Mouse (Mus musculus): ENCODE data around the gene Lbh. TPM values are rescaled to one million over a fixed set of nuclear protein-coding genes. Genes with fewer than 3 reads are reported as not detected.

The Lbh gene
- polyA plus RNA-seq, 1 experiment = 49.5 TPM

DNA sequence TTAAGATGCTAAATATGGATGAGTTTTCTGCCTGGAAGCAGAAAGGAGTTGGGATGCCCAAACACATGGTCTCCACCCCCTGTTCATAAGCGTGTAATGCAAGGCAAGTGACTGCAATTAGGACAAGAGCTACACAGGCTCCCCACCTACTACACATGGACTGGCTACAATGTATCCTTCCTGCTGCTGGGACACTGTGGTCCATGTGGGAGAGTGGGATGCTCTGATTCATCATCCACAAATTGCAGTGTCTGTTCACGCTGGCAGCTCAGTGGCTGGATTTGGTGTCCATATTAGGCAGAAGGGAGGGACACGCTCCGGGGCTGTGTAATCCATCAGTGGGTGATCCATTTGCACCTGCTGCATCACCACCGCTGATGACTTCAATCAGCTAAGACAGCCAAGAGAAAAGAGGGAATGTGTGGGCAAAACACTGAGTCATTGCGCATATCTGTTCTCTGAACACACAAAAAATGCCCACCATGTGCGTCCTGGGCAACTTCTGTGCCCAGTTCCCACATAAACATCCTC is 52.6 kb downstream of the Lbh start:
- no peak for DNase-seq (ENCODE audit: low spot score)

- no peak for DNase-seq (ENCODE audit: low spot score)
These were observed 54.9 kb downstream of the Lbh start for GRCm38 (mm10) chr17:72973041-72973440.

- DNase-seq (ENCODE audit: low spot score) = no peak
These were observed 58.4 kb downstream of the Lbh start for GRCm38 (mm10) chr17:72976258-72977231.

DNA sequence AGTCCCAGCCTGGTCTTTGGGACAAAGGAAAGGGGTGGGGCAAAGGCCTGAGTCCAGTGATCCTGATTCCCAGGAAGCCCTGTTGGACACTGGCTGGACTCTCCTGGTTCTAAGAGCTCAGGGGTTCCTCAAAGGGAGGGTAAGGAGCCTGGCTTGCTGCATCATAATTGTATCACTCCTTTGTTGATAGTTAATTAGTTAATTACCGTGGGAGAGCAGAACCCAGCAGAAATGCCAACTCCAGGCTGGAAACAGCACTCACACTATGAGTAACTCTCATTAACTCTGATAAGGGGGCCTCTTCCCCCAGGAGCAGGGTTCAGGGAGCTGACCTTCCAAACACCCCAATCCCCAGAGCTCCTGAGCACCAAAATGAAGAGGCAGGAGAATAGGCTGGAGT is 59.5 kb downstream of the Lbh start:
- no peak for DNase-seq (ENCODE audit: low spot score)

DNA sequence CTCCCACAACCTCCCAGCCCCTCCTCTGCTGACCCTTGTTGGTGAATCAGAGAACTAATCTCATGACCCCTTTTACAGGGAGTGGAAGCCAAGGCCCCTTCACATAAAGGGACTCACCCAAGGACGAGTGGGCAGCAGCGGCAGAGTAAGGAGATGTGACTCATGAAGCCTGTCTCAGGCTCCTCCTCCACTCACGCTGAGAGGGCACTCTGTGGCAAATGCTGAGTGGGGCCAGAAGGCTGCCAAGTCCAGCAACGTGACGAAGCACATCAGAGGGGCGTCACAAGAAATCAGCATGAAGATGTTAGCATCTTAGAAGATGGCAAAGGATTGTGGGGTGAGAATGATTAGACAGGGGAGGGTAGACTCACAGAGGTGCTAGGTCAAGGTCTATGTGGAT is 64.1 kb downstream of the Lbh start:
- DNase-seq (ENCODE audit: low spot score) = no peak

DNA sequence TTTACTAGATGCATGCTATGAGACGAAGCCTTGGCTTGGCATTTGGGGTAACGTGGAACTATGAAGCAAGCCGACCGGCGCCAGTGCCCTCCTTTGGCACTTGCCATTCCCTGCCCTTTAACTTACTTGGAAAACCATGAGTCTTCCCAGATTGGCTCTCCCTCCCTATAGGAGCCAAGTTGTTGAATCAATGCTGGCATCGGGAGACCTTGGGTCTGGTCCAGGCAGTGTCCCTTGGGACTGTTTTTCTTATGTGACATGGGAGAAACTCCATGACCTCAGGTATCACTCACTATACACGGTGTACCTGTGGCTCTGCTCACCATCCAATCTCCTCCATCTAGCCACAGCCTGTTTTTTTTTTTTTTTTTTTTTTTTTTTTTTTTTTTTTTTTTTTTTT is 65.4 kb downstream of the Lbh start:
- no peak for DNase-seq (ENCODE audit: low spot score)

DNA sequence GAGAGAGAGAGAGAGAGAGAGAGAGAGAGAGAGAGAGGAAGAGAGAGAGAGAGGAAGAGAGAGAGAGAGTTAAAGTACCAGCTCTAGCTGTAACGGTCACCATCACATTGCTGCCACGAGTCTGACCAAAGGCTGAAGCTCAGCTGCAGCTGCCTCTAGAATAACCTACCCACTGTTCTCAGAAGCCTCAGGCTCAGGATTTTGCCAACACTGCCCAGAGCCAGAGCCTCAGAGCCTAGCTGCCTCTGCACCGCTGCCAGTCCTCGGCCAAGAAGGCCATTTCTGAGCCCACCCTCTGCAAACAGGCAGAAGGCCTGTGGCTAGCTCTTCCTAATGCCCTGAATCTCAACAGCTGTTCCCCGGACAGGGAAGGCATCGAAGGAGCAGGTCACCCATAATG is 70.9 kb downstream of the Lbh start:
- no peak for DNase-seq (ENCODE audit: low spot score)

Other genes with a start within 250 kb of the Lbh start
- gene Ypel5, start 81.9 kb upstream of the Lbh start, polyA plus RNA-seq (2012; rRNA removed) = 55.2 and 59.0 TPM in 2 replicates
- gene Lclat1, start 189.7 kb downstream of the Lbh start, polyA plus RNA-seq (2012; rRNA removed) = 7.0 and 12.4 TPM in 2 replicates

Measured in urinary bladder, adult 2 months (tissue).